Mouse (Mus musculus): Measurements from ENCODE around the gene Gzmm. TPM values are rescaled to one million over a fixed set of nuclear protein-coding genes. Genes with fewer than 3 reads are reported as not detected.
A peak's percentile ranks its signal among the peaks of the same experiment; 100 is the strongest.

The Gzmm gene
- polyA plus RNA-seq, 1 experiment from 2014 or later = 0.78 TPM

- H3K9ac ChIP-seq (ENCODE audit: low read length) = peak within 1 kb of the TSS; percentile 94
- H3K9me3 ChIP-seq (ENCODE audit: control insufficient read depth, low read length) = no peaks in the 10 kb centered on the region
- H3K27ac ChIP-seq (ENCODE audit: low read depth) = peak within 1 kb of the TSS; percentile 75; the same call in 1 of the 2 replicates
- H3K4me1 ChIP-seq (replicated peaks; ENCODE audit: control insufficient read depth, insufficient read depth, low read length) = peaks cover 31% of the 10 kb centered on the region
- ATAC-seq (replicated peaks; ENCODE audit: low FRiP score, low TSS enrichment, low read depth) (peak; percentile 93), DNase-seq (ENCODE audit: low spot score) (peak; percentile 97)
- peak within 1 kb of the TSS; percentile 98 for H3K4me2 ChIP-seq (ENCODE audit: low read length)
- no peaks in the 10 kb centered on the region for H3K27me3 ChIP-seq (replicated peaks; ENCODE audit: control insufficient read depth, insufficient read depth, low read length)
- peak within 1 kb of the TSS; percentile 81 for H3K4me3 ChIP-seq (ENCODE audit: low read depth, low read length)
- WGBS = under 1% methylated on average over 64 of the region's 65 CpGs
- H3K36me3 ChIP-seq (ENCODE audit: control insufficient read depth, insufficient read depth, low read length) = peaks cover 22% of the 10 kb centered on the region
These were observed 15.5 kb downstream of the Gzmm start, which contains the start of gene Bsg for GRCm38 (mm10) chr10:79704065-79704969. Bsg (plus strand) TSS chr10:79704491.

- ATAC-seq (replicated peaks; ENCODE audit: low FRiP score, low TSS enrichment, low read depth) = no peak
These were observed 16.1 kb downstream of the Gzmm start for GRCm38 (mm10) chr10:79704970-79705360.

GRCm38 (mm10) chr10:79705951-79706350, 17.1 kb downstream of the Gzmm start:
- peaks cover 38% of the 10 kb centered on the region for H3K36me3 ChIP-seq (ENCODE audit: control insufficient read depth, insufficient read depth, low read length)
- DNase-seq (ENCODE audit: low spot score) (no peak), ATAC-seq (replicated peaks; ENCODE audit: low FRiP score, low TSS enrichment, low read depth) (no peak)
- H3K27me3 ChIP-seq (replicated peaks; ENCODE audit: control insufficient read depth, insufficient read depth, low read length) = no peaks in the 10 kb centered on the region
- peaks cover 30% of the 10 kb centered on the region for H3K4me1 ChIP-seq (replicated peaks; ENCODE audit: control insufficient read depth, insufficient read depth, low read length)
- H3K4me3 ChIP-seq (ENCODE audit: low read depth, low read length) = peak overlapping the region; percentile 81
- H3K27ac ChIP-seq (ENCODE audit: low read depth) = no peak overlapping the region
- H3K4me2 ChIP-seq (ENCODE audit: low read length) = peak overlapping the region; percentile 98
- H3K9ac ChIP-seq (ENCODE audit: low read length) = peak overlapping the region; percentile 94
- no peaks in the 10 kb centered on the region for H3K9me3 ChIP-seq (ENCODE audit: control insufficient read depth, low read length)
- WGBS = 77% methylated on average over 5 of the region's 5 CpGs

More at GRCm38 (mm10) chr10:79704970-79705360, 16.1 kb downstream of the Gzmm start:
- no peak for DNase-seq (ENCODE audit: low spot score)
- Histone ChIP-seq H3K9me3 (ENCODE audit: control insufficient read depth, low read length) (no peaks in the 10 kb centered on the region), H3K36me3 (ENCODE audit: control insufficient read depth, insufficient read depth, low read length) (peaks cover 28% of the 10 kb centered on the region), H3K27ac (ENCODE audit: low read depth) (peak overlapping the region; percentile 75; the same call in 1 of the 2 replicates), H3K4me2 (ENCODE audit: low read length) (peak overlapping the region; percentile 98), H3K4me1 (replicated peaks; ENCODE audit: control insufficient read depth, insufficient read depth, low read length) (peaks cover 31% of the 10 kb centered on the region), H3K4me3 (ENCODE audit: low read depth, low read length) (peak overlapping the region; percentile 81), H3K9ac (ENCODE audit: low read length) (peak overlapping the region; percentile 94), H3K27me3 (replicated peaks; ENCODE audit: control insufficient read depth, insufficient read depth, low read length) (no peaks in the 10 kb centered on the region)
- WGBS = 4% methylated on average over 10 of the region's 10 CpGs

- H3K4me2 ChIP-seq (ENCODE audit: low read length) = peak overlapping the region; percentile 98
- peak overlapping the region; percentile 0; the same call in 1 of the 2 replicates for H3K9ac ChIP-seq (ENCODE audit: low read length)
- H3K36me3 ChIP-seq (ENCODE audit: control insufficient read depth, insufficient read depth, low read length) = peaks cover 44% of the 10 kb centered on the region
- no peaks in the 10 kb centered on the region for H3K27me3 ChIP-seq (replicated peaks; ENCODE audit: control insufficient read depth, insufficient read depth, low read length)
- no peak for ATAC-seq (replicated peaks; ENCODE audit: low FRiP score, low TSS enrichment, low read depth)
- H3K9me3 ChIP-seq (ENCODE audit: control insufficient read depth, low read length) = no peaks in the 10 kb centered on the region
- H3K4me3 ChIP-seq (ENCODE audit: low read depth, low read length) = no peak overlapping the region
- DNase-seq (ENCODE audit: low spot score) = no peak
- H3K27ac ChIP-seq (ENCODE audit: low read depth) = no peak overlapping the region
- H3K4me1 ChIP-seq (replicated peaks; ENCODE audit: control insufficient read depth, insufficient read depth, low read length) = peaks cover 25% of the 10 kb centered on the region
- WGBS = 74% methylated on average over 5 of the region's 5 CpGs
These were observed 17.7 kb downstream of the Gzmm start for GRCm38 (mm10) chr10:79706406-79707094.

GRCm38 (mm10) chr10:79707162-79707561, 18.3 kb downstream of the Gzmm start:
- no peak for DNase-seq (ENCODE audit: low spot score)
- no peaks in the 10 kb centered on the region for H3K27me3 ChIP-seq (replicated peaks; ENCODE audit: control insufficient read depth, insufficient read depth, low read length)
- H3K27ac ChIP-seq (ENCODE audit: low read depth) = no peak overlapping the region
- no peak for ATAC-seq (replicated peaks; ENCODE audit: low FRiP score, low TSS enrichment, low read depth)
- H3K36me3 ChIP-seq (ENCODE audit: control insufficient read depth, insufficient read depth, low read length) = peaks cover 49% of the 10 kb centered on the region
- peaks cover 22% of the 10 kb centered on the region for H3K4me1 ChIP-seq (replicated peaks; ENCODE audit: control insufficient read depth, insufficient read depth, low read length)
- no peaks in the 10 kb centered on the region for H3K9me3 ChIP-seq (ENCODE audit: control insufficient read depth, low read length)
- H3K4me2 ChIP-seq (ENCODE audit: low read length) = no peak overlapping the region
- 81% methylated on average over 1 of the region's 1 CpGs for WGBS
- no peak overlapping the region for H3K4me3 ChIP-seq (ENCODE audit: low read depth, low read length)
- H3K9ac ChIP-seq (ENCODE audit: low read length) = no peak overlapping the region

GRCm38 (mm10) chr10:79707759-79708158, 18.9 kb downstream of the Gzmm start:
- H3K9ac ChIP-seq (ENCODE audit: low read length) = no peak overlapping the region
- H3K4me2 ChIP-seq (ENCODE audit: low read length) = no peak overlapping the region
- H3K9me3 ChIP-seq (ENCODE audit: control insufficient read depth, low read length) = no peaks in the 10 kb centered on the region
- H3K4me3 ChIP-seq (ENCODE audit: low read depth, low read length) = no peak overlapping the region
- no peak overlapping the region for H3K27ac ChIP-seq (ENCODE audit: low read depth)
- 65% methylated on average over 4 of the region's 4 CpGs for WGBS
- H3K4me1 ChIP-seq (replicated peaks; ENCODE audit: control insufficient read depth, insufficient read depth, low read length) = peaks cover 22% of the 10 kb centered on the region
- peaks cover 49% of the 10 kb centered on the region for H3K36me3 ChIP-seq (ENCODE audit: control insufficient read depth, insufficient read depth, low read length)
- DNase-seq (ENCODE audit: low spot score) = no peak
- no peaks in the 10 kb centered on the region for H3K27me3 ChIP-seq (replicated peaks; ENCODE audit: control insufficient read depth, insufficient read depth, low read length)
- ATAC-seq (replicated peaks; ENCODE audit: low FRiP score, low TSS enrichment, low read depth) = no peak

- Histone ChIP-seq H3K4me2 (ENCODE audit: low read length) (no peak overlapping the region), H3K9me3 (ENCODE audit: control insufficient read depth, low read length) (no peaks in the 10 kb centered on the region), H3K27me3 (replicated peaks; ENCODE audit: control insufficient read depth, insufficient read depth, low read length) (0 out of 2 replicates have a peak, but pooled peaks cover under 1% of the 10 kb centered on the region), H3K9ac (ENCODE audit: low read length) (peak overlapping the region; percentile 10; the same call in 1 of the 2 replicates), H3K36me3 (ENCODE audit: control insufficient read depth, insufficient read depth, low read length) (peaks cover 49% of the 10 kb centered on the region), H3K4me3 (ENCODE audit: low read depth, low read length) (no peak overlapping the region), H3K4me1 (replicated peaks; ENCODE audit: control insufficient read depth, insufficient read depth, low read length) (peaks cover 22% of the 10 kb centered on the region), H3K27ac (ENCODE audit: low read depth) (no peak overlapping the region)
- ATAC-seq (replicated peaks; ENCODE audit: low FRiP score, low TSS enrichment, low read depth) = no peak
- no peak for DNase-seq (ENCODE audit: low spot score)
- WGBS = 88% methylated on average over 21 of the region's 21 CpGs
These were observed 19.8 kb downstream of the Gzmm start for GRCm38 (mm10) chr10:79708668-79709067.

- Histone ChIP-seq H3K27me3 (replicated peaks; ENCODE audit: control insufficient read depth, insufficient read depth, low read length) (peaks cover 7% of the 10 kb centered on the region; the same call in 1 of the 2 replicates), H3K9ac (ENCODE audit: low read length) (no peak overlapping the region), H3K4me1 (replicated peaks; ENCODE audit: control insufficient read depth, insufficient read depth, low read length) (peaks cover 22% of the 10 kb centered on the region), H3K4me3 (ENCODE audit: low read depth, low read length) (no peak overlapping the region), H3K27ac (ENCODE audit: low read depth) (no peak overlapping the region), H3K9me3 (ENCODE audit: control insufficient read depth, low read length) (no peaks in the 10 kb centered on the region), H3K36me3 (ENCODE audit: control insufficient read depth, insufficient read depth, low read length) (peaks cover 49% of the 10 kb centered on the region), H3K4me2 (ENCODE audit: low read length) (no peak overlapping the region)
- 72% methylated on average over 7 of the region's 7 CpGs for WGBS
- ATAC-seq (replicated peaks; ENCODE audit: low FRiP score, low TSS enrichment, low read depth) (no peak), DNase-seq (ENCODE audit: low spot score) (no peak)
These were observed 20.5 kb downstream of the Gzmm start for GRCm38 (mm10) chr10:79709307-79709706.
